Mouse (Mus musculus) NIH3T3 (cell line): Measurements from ENCODE around the gene Gpr143.
"Not testable (repeated sequence)": the region's sequence is repeated elsewhere in the genome, so short reads cannot be mapped to it uniquely, and the experiment has no call there.

Experiments
- DNase-seq: peaks from one replicate; pipeline ENCODE4 v3.0.0-alpha.2; 2012; ENCODE audit warnings: low read depth

The Gpr143 gene

DNA sequence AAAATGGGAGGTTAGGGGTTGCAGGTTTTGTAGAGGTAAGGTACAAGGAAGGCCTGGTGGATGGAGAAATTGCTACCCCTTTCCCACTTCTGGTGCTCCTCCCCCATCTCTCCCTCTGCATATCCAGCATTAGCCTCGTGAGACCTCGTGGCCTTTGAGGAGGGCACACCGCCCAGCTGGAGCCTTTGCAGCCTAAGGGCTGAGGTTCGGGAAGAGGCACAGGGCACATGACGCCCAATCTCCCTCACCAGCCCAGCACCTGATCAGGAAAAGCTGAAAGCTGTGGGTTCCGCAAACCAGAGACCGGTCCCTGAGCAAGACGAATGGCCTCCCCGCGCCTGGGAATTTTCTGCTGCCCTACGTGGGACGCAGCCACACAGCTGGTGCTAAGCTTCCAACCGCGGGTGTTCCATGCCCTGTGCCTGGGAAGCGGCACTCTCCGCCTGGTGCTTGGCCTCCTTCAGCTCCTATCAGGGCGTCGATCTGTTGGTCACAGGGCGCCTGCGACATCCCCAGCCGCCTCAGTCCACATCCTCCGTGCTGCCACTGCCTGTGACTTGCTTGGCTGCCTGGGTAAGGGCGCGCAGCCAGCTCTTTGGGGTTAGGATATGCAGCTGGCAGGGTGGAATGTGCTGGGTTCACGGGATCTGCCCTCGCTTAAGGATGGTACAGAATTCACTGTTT, at the start of gene Gpr143:
Gene Gpr143, plus strand, starts transcription at position 202 of the 684 bp plus-strand sequence.
- DNase-seq, result no peak

GRCm38 (mm10) chrX:152735283-152735682, 46.4 kb upstream of the Gpr143 start:
- DNase-seq, result no peak

DNA sequence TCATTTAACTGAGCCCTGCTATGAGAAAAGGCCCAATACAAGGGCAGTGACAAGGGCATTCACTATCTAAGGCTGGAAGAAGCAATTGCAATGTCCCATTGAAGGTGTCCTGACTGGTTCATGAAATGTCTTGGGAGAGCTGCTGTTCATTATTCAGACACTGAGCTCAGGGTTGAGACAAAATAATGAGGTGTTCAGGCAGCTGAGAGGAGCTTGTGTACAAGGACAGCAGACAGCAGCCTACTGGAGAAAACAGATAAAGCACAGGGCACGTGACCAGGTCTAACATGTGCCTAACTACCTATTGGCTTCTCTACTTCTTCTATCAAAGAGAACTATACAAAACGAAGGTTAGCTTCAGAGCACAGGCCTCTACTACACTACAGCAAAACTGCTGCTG, 43.5 kb upstream of the Gpr143 start:
- DNase-seq, result no peak

GRCm38 (mm10) chrX:152738759-152739368, 42.9 kb upstream of the Gpr143 start:
- DNase-seq, result no peak

DNA sequence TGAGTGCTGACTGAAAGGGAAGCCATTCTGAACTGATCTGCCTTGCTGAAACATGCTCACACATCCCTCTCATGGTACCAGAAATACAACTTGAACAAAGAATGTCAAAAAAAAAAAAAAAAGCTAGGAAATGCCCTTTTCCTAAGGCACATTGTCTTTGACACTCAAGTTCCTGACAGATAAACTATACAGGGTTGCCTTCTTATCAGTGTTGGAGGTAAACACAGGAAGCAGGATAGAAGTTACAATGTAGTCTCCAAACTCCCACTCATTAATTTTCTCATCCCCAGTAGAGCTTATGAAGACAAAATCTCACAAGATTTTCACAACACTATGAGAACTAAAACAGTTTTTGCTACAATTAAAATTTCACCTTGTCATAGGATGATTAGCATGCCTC, 38.1 kb upstream of the Gpr143 start:
- DNase-seq, result no peak

- no peak for DNase-seq
These were observed 35.8 kb upstream of the Gpr143 start for GRCm38 (mm10) chrX:152745925-152746324.

- DNase-seq, result no peak
These were observed 25.9 kb upstream of the Gpr143 start for GRCm38 (mm10) chrX:152755819-152756218.

- no peak for DNase-seq
These were observed 25.4 kb upstream of the Gpr143 start for GRCm38 (mm10) chrX:152756293-152756692.

DNA sequence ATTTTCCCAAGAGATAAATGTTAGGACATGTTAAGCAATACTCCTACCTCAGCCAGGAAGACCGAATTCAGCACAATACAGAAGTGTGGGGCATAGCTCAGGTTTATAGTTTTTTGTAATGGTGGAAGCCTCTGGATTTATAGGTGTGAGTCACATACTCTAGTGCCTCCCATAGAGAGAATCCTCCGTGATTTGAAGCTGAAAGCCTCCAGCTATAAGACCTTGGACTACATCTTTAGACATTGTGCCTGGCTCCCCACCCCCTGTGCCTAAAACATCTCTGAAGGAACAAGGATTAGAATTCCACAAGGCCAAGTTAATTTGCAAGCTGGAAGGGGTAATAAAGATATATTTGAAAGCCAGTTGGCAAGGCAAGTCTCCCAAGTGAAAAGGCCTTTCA, 19.3 kb upstream of the Gpr143 start:
- no peak for DNase-seq

DNA sequence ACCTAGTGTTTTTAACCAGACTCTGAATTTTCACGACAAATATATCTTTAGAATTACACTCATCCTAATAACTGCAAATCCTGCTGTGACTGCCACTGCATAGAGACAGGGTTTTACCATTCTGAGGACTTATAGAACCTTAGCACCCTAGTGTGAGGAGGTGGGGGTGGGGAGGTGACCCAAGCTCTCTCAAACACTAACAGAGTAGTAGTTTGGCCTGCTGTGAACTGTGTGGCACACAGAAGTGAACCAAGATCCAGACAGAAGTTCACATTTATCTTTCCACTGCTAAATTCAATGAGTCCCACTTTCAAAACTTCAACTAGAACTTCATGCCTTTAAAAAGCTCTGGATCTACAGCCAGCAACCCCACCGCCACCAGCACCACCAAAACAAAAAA, 18.9 kb upstream of the Gpr143 start:
- no peak for DNase-seq

DNA sequence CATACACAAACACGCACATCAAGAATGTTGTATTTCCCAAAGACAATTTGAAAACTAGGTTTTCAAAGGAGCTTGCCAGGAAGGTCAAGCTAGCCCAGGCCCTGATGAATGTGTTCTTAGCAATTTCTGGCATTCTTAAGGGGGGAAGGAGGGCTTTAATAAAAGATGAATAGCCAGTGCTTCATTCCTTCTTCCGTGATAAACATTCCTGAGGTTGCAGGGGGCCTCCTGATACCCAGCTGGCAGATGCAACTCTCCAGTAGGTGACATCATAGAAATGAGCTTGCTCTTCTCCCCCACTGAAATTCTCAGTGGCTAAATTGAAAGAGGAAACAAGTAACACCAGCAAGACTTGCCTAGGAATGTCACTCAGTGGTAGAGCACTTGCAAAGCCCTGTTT, 17.6 kb upstream of the Gpr143 start:
- DNase-seq, result no peak

DNA sequence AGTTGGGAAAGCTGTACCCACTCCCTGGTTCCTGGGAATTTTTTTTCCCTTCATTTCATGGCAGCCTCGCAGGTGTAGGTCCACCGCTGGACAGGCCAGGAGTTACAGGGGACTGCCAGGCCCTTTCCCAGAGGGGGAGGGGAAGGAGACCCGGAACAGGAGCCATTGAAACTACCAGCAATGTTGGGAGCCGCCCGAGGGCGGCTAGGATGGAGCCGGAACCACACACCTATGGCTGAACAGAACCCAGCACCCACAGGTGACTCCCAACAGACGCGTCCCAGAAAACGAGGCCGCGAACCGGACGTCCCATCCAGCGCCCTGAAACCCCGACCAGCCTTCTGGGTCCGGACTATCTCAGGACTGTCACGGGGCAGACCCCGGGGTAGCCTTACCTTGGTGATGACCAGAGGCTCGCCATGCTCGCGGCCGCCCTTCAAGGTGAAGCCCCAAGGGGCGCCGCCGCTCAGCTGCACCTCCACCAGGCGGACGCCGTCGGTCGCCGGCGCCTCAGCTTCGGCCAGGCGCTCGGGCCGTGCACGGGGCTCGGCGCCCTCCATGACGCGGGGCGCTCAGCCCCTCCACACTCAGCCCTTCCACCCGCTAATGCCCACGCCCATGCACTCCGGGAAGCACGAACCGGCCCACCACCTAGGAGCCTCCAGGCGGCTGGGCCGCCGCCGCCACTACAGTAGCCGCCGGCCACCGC, 12.7 kb upstream of the Gpr143 start, which contains the start of gene Shroom2:
Gene Shroom2, minus strand, starts transcription at position 575 of the 709 bp plus-strand sequence.
- DNase-seq, result no peak

DNA sequence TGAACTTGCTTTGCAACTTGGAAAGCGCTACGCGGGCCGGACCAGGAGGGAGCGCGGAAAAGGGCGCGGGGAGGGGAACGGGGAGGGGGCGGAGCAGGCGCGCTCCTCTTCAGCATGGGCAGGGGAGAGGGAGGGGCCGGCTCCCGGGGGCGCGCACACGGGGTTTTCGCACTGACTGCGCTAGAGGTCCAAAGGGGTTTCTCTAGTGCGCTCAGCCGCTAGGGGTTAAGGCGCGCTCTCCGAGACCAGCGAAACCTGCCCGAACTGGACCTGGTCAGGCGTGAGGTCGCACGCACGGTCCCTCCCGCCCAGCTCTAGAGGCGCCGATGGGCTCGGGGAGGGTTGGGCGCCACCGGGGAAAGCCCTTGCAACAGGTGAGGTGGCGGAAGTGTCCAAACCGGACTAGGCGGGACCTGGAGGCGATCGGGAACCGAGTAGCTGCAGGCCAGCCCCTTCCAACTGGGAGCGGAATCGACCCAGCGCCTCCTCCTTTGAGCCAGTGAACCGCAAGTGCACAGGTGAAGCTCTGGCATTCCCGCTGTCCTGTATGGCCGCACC, 12.0 kb upstream of the Gpr143 start:
- DNase-seq, result no peak

- DNase-seq, result no peak
These were observed 6.4 kb downstream of the Gpr143 start for GRCm38 (mm10) chrX:152788129-152788528.

GRCm38 (mm10) chrX:152788611-152789010, 6.9 kb downstream of the Gpr143 start:
- no peak for DNase-seq

GRCm38 (mm10) chrX:152805317-152805716, 23.6 kb downstream of the Gpr143 start:
- DNase-seq, result no peak

DNA sequence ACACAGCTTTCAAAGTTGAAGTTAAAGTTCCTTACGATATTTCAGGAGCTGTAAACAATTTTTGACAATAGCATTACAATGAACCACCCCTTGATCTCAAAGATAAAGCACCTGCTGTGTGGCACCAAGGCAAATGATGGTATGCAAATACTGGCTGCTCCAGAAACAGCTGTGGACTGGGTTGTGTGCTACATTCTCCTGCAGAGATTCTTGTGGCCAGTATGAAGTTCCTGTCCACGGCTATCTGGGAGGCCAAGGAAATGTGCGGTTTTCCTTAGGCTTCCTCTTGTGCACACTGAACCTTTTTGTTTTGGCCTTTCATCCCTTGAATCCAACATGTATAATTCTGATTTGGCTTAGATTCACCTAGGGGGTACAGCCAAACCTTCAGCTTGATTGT, 31.6 kb downstream of the Gpr143 start:
- no peak for DNase-seq

DNA sequence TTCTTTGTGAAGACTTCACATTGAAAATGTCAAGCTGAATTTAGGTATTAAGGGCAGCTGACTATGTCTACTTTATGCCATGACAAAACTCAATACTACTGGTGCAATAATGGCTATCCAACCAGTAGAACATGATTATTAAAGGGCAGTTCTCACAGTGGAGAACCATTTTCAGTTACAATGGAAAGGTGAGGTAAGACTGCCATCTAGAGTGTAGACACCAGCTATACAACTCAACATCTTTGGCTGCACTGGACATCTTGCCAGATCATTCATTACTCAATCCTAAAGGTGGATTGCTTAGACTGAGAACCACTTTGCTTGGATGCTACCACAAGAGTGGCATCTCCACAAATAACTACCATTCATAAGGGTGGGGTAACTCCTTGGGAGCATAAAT, 37.3 kb downstream of the Gpr143 start:
- no peak for DNase-seq

GRCm38 (mm10) chrX:152831003-152831550, 49.4 kb downstream of the Gpr143 start:
- not testable (repeated sequence) for DNase-seq

GRCm38 (mm10) chrX:152834940-152835339, 53.2 kb downstream of the Gpr143 start:
- peak; percentile 55 for DNase-seq

- no peak for DNase-seq
These were observed 73.5 kb downstream of the Gpr143 start for GRCm38 (mm10) chrX:152855076-152855772.
